Mouse (Mus musculus) embryonic facial prominence, embryonic 11.5 days (tissue): ENCODE results near the gene Pappa2. TPM values are rescaled to one million over a fixed set of nuclear protein-coding genes. Genes with fewer than 3 reads are reported as not detected.
A peak's percentile ranks its signal among the peaks of the same experiment; 100 is the strongest.

Source experiments
- ATAC-seq: fragments of 200-750 bp; cut with Nextera tagmentation; replicated peaks from 2 replicates; pipeline ENCODE4 v1.8.0; 2017; ENCODE audit warnings: low read depth; ENCODE audit not compliant: insufficient number of reproducible peaks, low FRiP score, low TSS enrichment
- DNase-seq: peaks from one replicate; pipeline ENCODE4 v3.0.0-alpha.2; 2015; ENCODE audit warnings: low spot score
- H3K27ac ChIP-seq: fragments of 300-500 bp; sonication (generic); replicated peaks from 2 replicates; pipeline ENCODE4 v1.5.1; 2014; ENCODE audit warnings: mild to moderate bottlenecking, low read depth, low read length, control low read depth
- H3K27me3 ChIP-seq: fragments of 300-500 bp; sonication (generic); 2 replicates; pipeline ENCODE4 v1.6.1; 2014; ENCODE audit warnings: mild to moderate bottlenecking, low read length, moderate library complexity, mixed read lengths; ENCODE audit not compliant: control insufficient read depth, insufficient read depth
- H3K36me3 ChIP-seq: fragments of 300-500 bp; sonication (generic); replicated peaks from 2 replicates; pipeline ENCODE4 v1.6.1; 2014; ENCODE audit warnings: low read depth, mild to moderate bottlenecking, low read length, moderate library complexity, mixed read lengths; ENCODE audit not compliant: control insufficient read depth, insufficient read depth
- H3K4me1 ChIP-seq: fragments of 300-500 bp; sonication (generic); 2 replicates; pipeline ENCODE4 v1.6.1; 2014; ENCODE audit warnings: low read length, mixed read lengths; ENCODE audit not compliant: control insufficient read depth, insufficient read depth
- H3K4me2 ChIP-seq: fragments of 300-500 bp; sonication (generic); 2 replicates; pipeline ENCODE4 v1.6.1; 2014; ENCODE audit warnings: low read depth, mild to moderate bottlenecking, control low read depth, low read length, moderate library complexity
- H3K4me3 ChIP-seq: fragments of 300-500 bp; sonication (generic); 2 replicates; pipeline ENCODE4 v1.5.1; 2014; ENCODE audit warnings: low read depth, low read length, control low read depth
- H3K9ac ChIP-seq: fragments of 300-500 bp; sonication (generic); replicated peaks from 2 replicates; pipeline ENCODE4 v1.6.1; 2014; ENCODE audit warnings: mild to moderate bottlenecking, control low read depth, low read length
- H3K9me3 ChIP-seq: fragments of 300-500 bp; sonication (generic); replicated peaks from 2 replicates; pipeline ENCODE4 v1.6.1; 2016; ENCODE audit warnings: mild to moderate bottlenecking, low read length, inconsistent platforms, mixed read lengths; ENCODE audit not compliant: control insufficient read depth
- WGBS: fragments of 180-500 bp; shearing (Covaris S2); extraction: QIAGEN DNeasy Blood & Tissue Kit; methylation state at CpG from one replicate; pipeline ENCODE4 v1.1.7; 2014; 5-methylcytosine and 5-hydroxymethylcytosine counted together
- polyA plus RNA-seq: library from polyadenylated mRNA; unstranded; fragments of >200 nt; fragmentation: Nextera tagmentation; extraction: Ambion mirVana; gene quantifications from 2 replicates; pipeline ENCODE4 v1.2.1, GENCODE M21; 2014

The Pappa2 gene
- polyA plus RNA-seq, 1 experiment from 2014 or later, result 2.2 TPM

- Histone ChIP-seq H3K4me1 (no peaks in the 10 kb centered on the region), H3K9me3 (no peaks in the 10 kb centered on the region), H3K27ac (no peak overlapping the region), H3K9ac (no peak overlapping the region), H3K4me2 (no peak overlapping the region), H3K4me3 (no peak overlapping the region), H3K36me3 (no peaks in the 10 kb centered on the region), H3K27me3 (no peaks in the 10 kb centered on the region)
- ATAC-seq, result no peak
- WGBS, result 85% methylated on average over 14 of the region's 14 CpGs
- no peak for DNase-seq
Observed at GRCm38 (mm10) chr1:158852836-158853567, 127.3 kb downstream of the Pappa2 start.

DNA sequence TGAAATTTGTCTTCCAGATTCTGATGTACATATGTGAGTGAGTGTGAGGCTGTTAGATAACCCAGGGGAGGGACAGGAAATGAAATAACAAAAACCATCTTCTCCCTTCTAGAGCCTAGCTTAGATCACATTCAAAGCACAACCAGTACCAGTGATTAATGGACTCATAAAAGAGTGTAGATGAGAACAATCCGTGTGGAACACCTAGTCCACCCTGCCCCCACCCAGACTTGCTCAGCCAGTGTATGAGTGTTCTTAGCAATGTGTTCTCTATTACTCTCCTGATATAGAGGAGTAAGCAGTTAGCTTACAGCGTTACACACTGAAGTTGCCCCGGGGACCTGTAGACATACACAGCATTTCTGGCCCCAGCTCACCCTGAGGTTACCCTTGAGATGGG is 129.8 kb downstream of the Pappa2 start:
- 50% methylated on average over 3 of the region's 3 CpGs for WGBS
- Histone ChIP-seq H3K36me3 (no peaks in the 10 kb centered on the region), H3K27ac (no peak overlapping the region), H3K4me1 (no peaks in the 10 kb centered on the region), H3K9me3 (no peaks in the 10 kb centered on the region), H3K27me3 (no peaks in the 10 kb centered on the region), H3K9ac (no peak overlapping the region), H3K4me3 (no peak overlapping the region), H3K4me2 (no peak overlapping the region)
- ATAC-seq, result no peak
- peak; percentile 4 for DNase-seq

DNA sequence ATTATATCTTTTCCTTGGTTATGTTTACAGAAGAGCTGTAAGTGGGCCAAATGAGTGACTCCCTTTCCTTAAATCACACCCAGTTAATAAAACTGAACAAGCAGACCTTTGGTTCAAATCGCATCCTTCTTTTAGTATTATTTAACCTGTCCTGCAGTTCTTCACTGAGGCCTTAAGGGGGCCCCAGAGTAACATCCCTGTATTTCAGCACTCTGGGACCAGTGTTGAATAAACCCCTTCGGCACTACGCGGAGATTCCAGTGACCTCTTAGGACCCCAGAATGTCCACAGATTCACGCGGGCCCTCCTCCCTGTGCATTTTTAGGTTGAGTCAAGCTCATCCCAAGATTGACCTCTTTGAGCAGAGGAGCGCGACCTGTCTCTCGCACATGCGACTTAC is 135.7 kb downstream of the Pappa2 start:
- ATAC-seq, result no peak
- 53% methylated on average over 10 of the region's 10 CpGs for WGBS

DNA sequence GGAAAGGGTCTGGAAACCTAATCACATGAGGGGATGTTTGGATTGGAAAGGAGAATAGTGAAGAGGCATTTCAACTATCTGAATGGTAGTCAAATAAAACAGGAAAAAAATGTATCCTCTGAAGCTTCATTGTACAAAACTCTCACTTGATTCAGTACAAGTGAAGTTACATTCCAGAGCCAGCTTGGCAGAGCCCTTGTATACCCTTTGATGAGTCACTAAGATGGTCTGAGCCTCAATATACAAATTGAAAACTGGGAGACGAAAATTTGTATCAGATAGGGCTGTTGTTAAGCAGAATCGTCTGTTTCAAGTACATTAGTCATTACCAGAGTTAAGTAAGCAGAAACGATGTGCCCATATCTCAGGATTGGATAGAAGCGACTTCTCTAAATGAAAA is 143.1 kb downstream of the Pappa2 start:
- Histone ChIP-seq H3K9ac (no peak overlapping the region), H3K36me3 (no peaks in the 10 kb centered on the region), H3K9me3 (no peaks in the 10 kb centered on the region), H3K27me3 (no peaks in the 10 kb centered on the region), H3K4me2 (no peak overlapping the region), H3K4me3 (no peak overlapping the region), H3K4me1 (no peaks in the 10 kb centered on the region), H3K27ac (no peak overlapping the region)
- ATAC-seq (no peak), DNase-seq (no peak)
- WGBS, result 84% methylated on average over 4 of the region's 4 CpGs

More for the DNA sequence above, 135.7 kb downstream of the Pappa2 start:
- Histone ChIP-seq H3K4me2 (no peak overlapping the region), H3K36me3 (no peaks in the 10 kb centered on the region), H3K4me3 (no peak overlapping the region), H3K27me3 (no peaks in the 10 kb centered on the region), H3K9ac (no peak overlapping the region), H3K27ac (no peak overlapping the region), H3K4me1 (no peaks in the 10 kb centered on the region), H3K9me3 (no peaks in the 10 kb centered on the region)
- peak; percentile 37 for DNase-seq

GRCm38 (mm10) chr1:158830152-158830551 is 150.1 kb downstream of the Pappa2 start:
- Histone ChIP-seq H3K27ac (no peak overlapping the region), H3K36me3 (no peaks in the 10 kb centered on the region), H3K9me3 (no peaks in the 10 kb centered on the region), H3K27me3 (no peaks in the 10 kb centered on the region), H3K4me3 (no peak overlapping the region), H3K4me1 (no peaks in the 10 kb centered on the region), H3K4me2 (no peak overlapping the region), H3K9ac (no peak overlapping the region)
- DNase-seq (no peak), ATAC-seq (no peak)
- 76% methylated on average over 3 of the region's 3 CpGs for WGBS

DNA sequence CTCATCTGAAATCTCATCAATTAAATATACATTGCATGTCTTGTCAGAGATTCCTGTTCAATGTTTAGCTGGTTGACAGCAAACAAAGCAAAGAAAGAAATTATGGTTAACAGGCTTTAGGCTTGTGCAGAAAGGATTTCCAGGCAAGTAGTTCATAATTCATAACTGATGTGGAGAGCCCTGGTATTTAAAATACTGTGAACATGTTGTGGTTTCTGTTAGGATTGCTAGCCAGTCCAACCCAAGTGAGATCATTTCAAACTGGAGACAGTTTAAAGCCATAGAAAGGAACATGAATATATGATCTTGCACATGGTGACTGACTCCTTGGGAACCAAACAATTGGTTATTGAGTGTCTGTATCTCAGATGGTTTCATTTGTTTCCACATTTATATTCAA is 152.4 kb downstream of the Pappa2 start:
- DNase-seq (no peak), ATAC-seq (no peak)
- Histone ChIP-seq H3K4me1 (no peaks in the 10 kb centered on the region), H3K4me2 (no peak overlapping the region), H3K9me3 (no peaks in the 10 kb centered on the region), H3K36me3 (no peaks in the 10 kb centered on the region), H3K27me3 (no peaks in the 10 kb centered on the region), H3K4me3 (no peak overlapping the region), H3K9ac (no peak overlapping the region), H3K27ac (no peak overlapping the region)

- Histone ChIP-seq H3K9me3 (no peaks in the 10 kb centered on the region), H3K4me3 (no peak overlapping the region), H3K36me3 (no peaks in the 10 kb centered on the region), H3K27ac (no peak overlapping the region), H3K4me1 (no peaks in the 10 kb centered on the region), H3K4me2 (no peak overlapping the region), H3K27me3 (no peaks in the 10 kb centered on the region), H3K9ac (no peak overlapping the region)
- no peak for ATAC-seq
- WGBS, result 88% methylated on average over 2 of the region's 2 CpGs
- DNase-seq, result no peak
Observed at GRCm38 (mm10) chr1:158819676-158820075, 160.6 kb downstream of the Pappa2 start.

DNA sequence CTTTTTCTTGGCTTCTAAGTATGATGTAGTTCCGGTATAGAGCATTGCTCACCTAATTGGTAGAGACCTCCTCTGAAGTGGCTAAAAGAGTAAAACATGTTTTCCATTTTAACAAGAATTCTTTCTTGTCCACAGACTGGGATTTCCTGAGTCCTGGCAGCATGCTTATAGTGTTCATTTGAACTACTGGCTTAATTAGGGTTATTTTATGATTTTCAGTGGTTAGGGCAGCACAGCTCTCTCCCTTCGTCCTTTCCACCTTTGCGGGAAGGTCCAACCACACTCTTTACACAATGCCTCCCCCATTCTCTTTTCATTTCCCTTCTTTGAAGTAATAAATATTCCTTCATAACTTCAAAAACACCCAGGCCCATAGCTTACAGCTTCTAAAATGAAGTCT is 163.8 kb downstream of the Pappa2 start:
- no peak overlapping the region for H3K4me2 ChIP-seq
- H3K36me3 ChIP-seq, result no peaks in the 10 kb centered on the region
- H3K4me3 ChIP-seq, result no peak overlapping the region
- no peaks in the 10 kb centered on the region for H3K4me1 ChIP-seq
- H3K27me3 ChIP-seq, result no peaks in the 10 kb centered on the region
- 79% methylated on average over 3 of the region's 3 CpGs for WGBS
- no peak for ATAC-seq
- H3K9me3 ChIP-seq, result no peaks in the 10 kb centered on the region
- no peak for DNase-seq
- no peak overlapping the region for H3K9ac ChIP-seq
- no peak overlapping the region for H3K27ac ChIP-seq
